14 mouse cellular contexts compared by ENCODE assay signal in the genomic region with DNA sequence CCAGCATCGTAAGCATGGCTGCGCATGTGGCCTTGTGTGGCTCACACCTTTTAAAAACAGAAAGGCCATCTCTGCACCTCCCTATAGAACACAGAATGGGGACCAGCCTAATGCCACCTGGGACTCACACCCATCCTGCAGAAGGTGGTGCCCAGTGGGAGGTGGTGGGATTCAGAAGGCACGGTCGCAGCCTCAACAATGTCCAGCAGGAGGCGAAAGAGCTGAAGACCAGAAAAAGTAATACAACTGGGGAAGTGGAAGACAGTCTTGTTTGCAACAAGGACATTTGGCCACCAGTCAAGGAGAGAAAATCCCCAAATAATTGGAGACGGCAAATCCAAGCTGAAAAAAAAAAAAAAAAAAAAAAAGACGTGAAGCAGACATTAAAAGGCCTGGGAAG. TPM values are rescaled to one million over a fixed set of nuclear protein-coding genes. Genes with fewer than 3 reads are reported as not detected.
DNase-seq lines count a peak whose midpoint lies in the region; ATAC-seq and TF ChIP-seq lines count a peak whose summit lies in the region.
"Had no signal": no experiment of that assay in that cellular context is flagged by ENCODE, and none has a peak within 500 bp of the region (broad histone marks: within the 10 kb centered on the region; RNA-seq: fewer than 3 reads in every experiment).

No protein-coding gene starts in this region.

- no peak overlapping the region for H3K4me3 ChIP-seq in intestine, postnatal 0 days (ENCODE audit: low read depth, low read length)
- H3K4me3 ChIP-seq in intestine, embryonic 16.5 days (ENCODE audit: low read length), result no peak overlapping the region
- no peak overlapping the region for H3K4me3 ChIP-seq in small intestine, adult 2 months (ENCODE audit: low read depth, low read length)
- no peak overlapping the region for H3K4me3 ChIP-seq in midbrain, embryonic 11.5 days (ENCODE audit: low read depth, low read length)
- H3K4me3 ChIP-seq: erythroblast, embryonic 14.5 days; hindbrain, embryonic 10.5 days; midbrain, embryonic 13.5 days; neural tube, embryonic 15.5 days had no signal

- H3K36me3 ChIP-seq in intestine, postnatal 0 days (ENCODE audit: control insufficient read depth, insufficient read depth), result no peaks in the 10 kb centered on the region
- H3K36me3 ChIP-seq in intestine, embryonic 16.5 days (ENCODE audit: control insufficient read depth, insufficient read depth, low read length), result no peaks in the 10 kb centered on the region
- no peaks in the 10 kb centered on the region for H3K36me3 ChIP-seq in small intestine, adult 2 months (ENCODE audit: control insufficient read depth, insufficient read depth, low read length)
- H3K36me3 ChIP-seq in midbrain, embryonic 11.5 days (ENCODE audit: control insufficient read depth, insufficient read depth, low read length), result no peaks in the 10 kb centered on the region
- H3K36me3 ChIP-seq: hindbrain, embryonic 10.5 days; midbrain, embryonic 13.5 days; neural tube, embryonic 15.5 days had no signal

- no peak for ATAC-seq in intestine, postnatal 0 days
- ATAC-seq in intestine, embryonic 16.5 days, result no peak
- no peak for ATAC-seq in midbrain, embryonic 11.5 days (ENCODE audit: low FRiP score)
- ATAC-seq: midbrain, embryonic 13.5 days had no signal

- peak; percentile 63 for TF ChIP-seq CTCF in intestine, postnatal 0 days (IDR thresholded peaks at IDR 0.05; ENCODE audit: low read depth)
- peak; percentile 26; the same call in 1 of the 2 replicates for TF ChIP-seq CTCF in small intestine, adult 2 months (IDR thresholded peaks at IDR 0.05; ENCODE audit: extremely low read depth, insufficient read length, insufficient replicate concordance, low read depth, low read length)

- no peak overlapping the region for H3K4me2 ChIP-seq in intestine, postnatal 0 days (replicated peaks; ENCODE audit: low read depth)
- no peak overlapping the region for H3K4me2 ChIP-seq in intestine, embryonic 16.5 days (ENCODE audit: low read depth, low read length)
- H3K4me2 ChIP-seq in midbrain, embryonic 11.5 days, result no peak overlapping the region
- H3K4me2 ChIP-seq: midbrain, embryonic 13.5 days; neural tube, embryonic 15.5 days had no signal

- H3K9ac ChIP-seq in intestine, postnatal 0 days (ENCODE audit: low read depth, low read length), result no peak overlapping the region
- H3K9ac ChIP-seq in intestine, embryonic 16.5 days (ENCODE audit: low read depth, low read length), result no peak overlapping the region
- H3K9ac ChIP-seq in midbrain, embryonic 11.5 days (ENCODE audit: low read length), result no peak overlapping the region
- H3K9ac ChIP-seq: midbrain, embryonic 13.5 days; neural tube, embryonic 15.5 days had no signal

- no peaks in the 10 kb centered on the region for H3K27me3 ChIP-seq in intestine, postnatal 0 days (replicated peaks; ENCODE audit: control insufficient read depth, insufficient read depth, low read length)
- no peaks in the 10 kb centered on the region for H3K27me3 ChIP-seq in intestine, embryonic 16.5 days (replicated peaks; ENCODE audit: control insufficient read depth, insufficient read depth, low read length)
- no peaks in the 10 kb centered on the region for H3K27me3 ChIP-seq in small intestine, adult 2 months (ENCODE audit: control insufficient read depth, insufficient read depth, low read length)
- H3K27me3 ChIP-seq in midbrain, embryonic 11.5 days (ENCODE audit: control insufficient read depth, insufficient read depth, low read length), result no peaks in the 10 kb centered on the region
- H3K27me3 ChIP-seq: midbrain, embryonic 13.5 days; neural tube, embryonic 15.5 days had no signal

- no peak overlapping the region for H3K27ac ChIP-seq in intestine, postnatal 0 days (ENCODE audit: low read depth, low read length)
- H3K27ac ChIP-seq in intestine, embryonic 16.5 days (ENCODE audit: low read length), result no peak overlapping the region
- no peak overlapping the region for H3K27ac ChIP-seq in small intestine, adult 2 months (ENCODE audit: insufficient read depth, low read depth, low read length)
- no peak overlapping the region for H3K27ac ChIP-seq in midbrain, embryonic 11.5 days (ENCODE audit: low read depth, low read length)
- H3K27ac ChIP-seq: hindbrain, embryonic 10.5 days; midbrain, embryonic 13.5 days; neural tube, embryonic 15.5 days had no signal

- no peaks in the 10 kb centered on the region for H3K4me1 ChIP-seq in intestine, postnatal 0 days (replicated peaks; ENCODE audit: control insufficient read depth, insufficient read depth, low read length)
- no peaks in the 10 kb centered on the region for H3K4me1 ChIP-seq in intestine, embryonic 16.5 days (ENCODE audit: control insufficient read depth, insufficient read depth, low read length)
- H3K4me1 ChIP-seq in small intestine, adult 2 months (ENCODE audit: control insufficient read depth, insufficient read depth, insufficient read length, low read length), result no peaks in the 10 kb centered on the region
- H3K4me1 ChIP-seq in midbrain, embryonic 11.5 days (ENCODE audit: control insufficient read depth, insufficient read depth, low read length), result no peaks in the 10 kb centered on the region
- H3K4me1 ChIP-seq: midbrain, embryonic 13.5 days; neural tube, embryonic 15.5 days had no signal

- H3K9me3 ChIP-seq in intestine, postnatal 0 days (ENCODE audit: control insufficient read depth), result no peaks in the 10 kb centered on the region
- H3K9me3 ChIP-seq in intestine, embryonic 16.5 days (ENCODE audit: control insufficient read depth, low read length), result no peaks in the 10 kb centered on the region
- H3K9me3 ChIP-seq in midbrain, embryonic 11.5 days (ENCODE audit: control insufficient read depth, low read length), result no peaks in the 10 kb centered on the region
- H3K9me3 ChIP-seq: hindbrain, embryonic 10.5 days; midbrain, embryonic 13.5 days; neural tube, embryonic 15.5 days had no signal

- peak; percentile 13 for DNase-seq in adrenal gland, postnatal 10 days
- DNase-seq in adrenal gland, adult 8-10 months, result no peak
- peak; percentile 15 for DNase-seq in ovary, postnatal 14 days (ENCODE audit: low spot score)
- no peak for DNase-seq in ovary, postnatal 36 days (ENCODE audit: low spot score)
- no peak for DNase-seq in midbrain, embryonic 11.5 days (ENCODE audit: low spot score, missing footprints)
- DNase-seq: cerebellum, adult 2 months; gastrocnemius, postnatal 14 days had no signal

- WGBS in intestine, postnatal 0 days, result 83% methylated on average over 7 of the region's 7 CpGs
- 73% methylated on average over 7 of the region's 7 CpGs for WGBS in intestine, embryonic 16.5 days
- 80% methylated on average over 7 of the region's 7 CpGs for WGBS in small intestine, adult 2 months
- 70% methylated on average over 7 of the region's 7 CpGs for WGBS in midbrain, embryonic 11.5 days

- TF ChIP-seq POLR2A in small intestine, adult 2 months (IDR thresholded peaks at IDR 0.05; ENCODE audit: low read depth, low read length), result no peak

RNA-seq across cellular contexts. Expression of a gene that starts 35.8 kb away (rescaled TPM):
- total RNA-seq in adrenal gland, postnatal 10 days (2021), result 10 to 100 TPM in 1 of 2 experiments, 1 to 10 TPM in 1; 6.8 to 49.9 TPM
- total RNA-seq in adrenal gland, adult 8-10 months (2022), result 1 to 10 TPM in 3 of 4 experiments, under 1 TPM in 1; 0.54 to 1.3 (median 1.2) TPM
- 5.7 and 5.9 TPM in 2 replicates for polyA plus RNA-seq in intestine, postnatal 0 days (2015; fragmentation: Nextera tagmentation; extraction: Ambion mirVana)
- polyA plus RNA-seq in intestine, embryonic 16.5 days (2015; fragmentation: Nextera tagmentation; extraction: Ambion mirVana), result 2.1 and 2.2 TPM in 2 replicates
- 0.77 and 1.1 TPM in 2 replicates for polyA plus RNA-seq in small intestine, adult 2 months (2012; rRNA removed)
- polyA plus RNA-seq in midbrain, embryonic 11.5 days (2014; fragmentation: Nextera tagmentation; extraction: Ambion mirVana), result 0.21 TPM in 1 of 2 replicates, not detected in the other
- polyA plus RNA-seq: erythroblast, embryonic 14.5 days had no signal

Comparison
In these comparisons a context has a peak if more than half of its experiments do, and no peak if none do; other contexts are left out.
1. DNase-seq: peak in adrenal gland, postnatal 10 days (single experiment) and ovary, postnatal 14 days (single experiment); none in adrenal gland, adult 8-10 months (single experiment), ovary, postnatal 36 days (single experiment) and midbrain, embryonic 11.5 days (single experiment).